Mouse (Mus musculus): ENCODE measurements at regions not wholly inside any gene's neighbourhood (a gene's known extent, or its start where the extent isn't known, plus 50 kb on each side); places are given as distances from the start of the nearest gene placed in this dataset.

- Histone ChIP-seq H3K27ac (ENCODE audit: insufficient read depth, low read length) (no peak overlapping the region), H3K4me1 (ENCODE audit: control insufficient read depth, insufficient read depth, low read length) (no peaks in the 10 kb centered on the region), H3K4me3 (ENCODE audit: insufficient read depth, low read length) (no peak overlapping the region)
- TF ChIP-seq POLR2A (IDR thresholded peaks at IDR 0.05; ENCODE audit: extremely low read depth, insufficient read depth, low read length) (no peak), CTCF (IDR thresholded peaks at IDR 0.05; ENCODE audit: extremely low read depth, insufficient read depth, low read length) (no peak)
These were observed 84.2 kb downstream of the Cartpt start for GRCm38 (mm10) chr13:99816666-99817065.

DNA sequence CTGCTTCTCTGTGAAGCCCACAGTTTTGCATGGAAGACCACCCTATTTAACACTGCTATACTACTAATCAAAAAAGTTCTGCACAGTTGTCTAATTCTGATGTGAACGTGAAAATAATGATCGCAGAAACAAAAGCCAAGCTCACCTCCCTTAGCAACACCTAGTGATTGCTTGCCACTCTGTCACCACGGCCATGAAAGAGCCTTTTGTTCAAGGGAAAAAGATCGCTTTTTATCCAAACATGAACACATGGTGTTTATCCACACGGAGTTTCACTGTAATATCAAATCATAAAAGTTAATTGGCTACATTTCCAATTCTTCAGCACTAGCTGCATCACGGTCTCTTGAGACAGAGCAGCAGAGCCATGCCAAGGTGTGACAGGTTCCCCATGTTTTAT, 85.1 kb downstream of the Cartpt start:
- no peak for TF ChIP-seq POLR2A (IDR thresholded peaks at IDR 0.05; ENCODE audit: extremely low read depth, insufficient read depth, low read length)
- no peak for TF ChIP-seq CTCF (IDR thresholded peaks at IDR 0.05; ENCODE audit: extremely low read depth, insufficient read depth, low read length)
- no peak overlapping the region for H3K4me3 ChIP-seq (ENCODE audit: insufficient read depth, low read length)
- no peak overlapping the region for H3K27ac ChIP-seq (ENCODE audit: insufficient read depth, low read length)
- H3K4me1 ChIP-seq (ENCODE audit: control insufficient read depth, insufficient read depth, low read length): no peaks in the 10 kb centered on the region

DNA sequence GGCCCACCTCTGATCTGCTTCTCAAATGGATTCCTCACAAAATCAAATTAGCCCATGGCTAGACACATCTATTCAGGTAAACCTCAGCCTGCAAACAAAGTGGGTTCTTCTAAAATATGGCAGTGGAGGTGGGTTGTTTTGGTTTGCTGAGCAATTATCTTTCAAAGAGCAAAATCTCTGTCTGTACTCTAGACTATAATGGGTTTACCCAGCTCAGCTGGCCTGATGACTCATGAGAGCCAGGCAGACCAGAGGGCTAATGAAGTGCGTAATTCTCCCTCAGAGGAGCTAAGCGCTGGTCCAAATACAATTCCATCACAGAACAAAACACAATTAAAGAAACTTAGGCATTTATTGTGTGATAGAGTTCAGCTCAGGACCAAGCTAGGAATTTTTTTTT, 86.1 kb downstream of the Cartpt start:
- Histone ChIP-seq H3K4me1 (ENCODE audit: control insufficient read depth, insufficient read depth, low read length) (no peaks in the 10 kb centered on the region), H3K27ac (ENCODE audit: insufficient read depth, low read length) (no peak overlapping the region), H3K4me3 (ENCODE audit: insufficient read depth, low read length) (no peak overlapping the region)
- TF ChIP-seq CTCF (IDR thresholded peaks at IDR 0.05; ENCODE audit: extremely low read depth, insufficient read depth, low read length): no peak
- no peak for TF ChIP-seq POLR2A (IDR thresholded peaks at IDR 0.05; ENCODE audit: extremely low read depth, insufficient read depth, low read length)

DNA sequence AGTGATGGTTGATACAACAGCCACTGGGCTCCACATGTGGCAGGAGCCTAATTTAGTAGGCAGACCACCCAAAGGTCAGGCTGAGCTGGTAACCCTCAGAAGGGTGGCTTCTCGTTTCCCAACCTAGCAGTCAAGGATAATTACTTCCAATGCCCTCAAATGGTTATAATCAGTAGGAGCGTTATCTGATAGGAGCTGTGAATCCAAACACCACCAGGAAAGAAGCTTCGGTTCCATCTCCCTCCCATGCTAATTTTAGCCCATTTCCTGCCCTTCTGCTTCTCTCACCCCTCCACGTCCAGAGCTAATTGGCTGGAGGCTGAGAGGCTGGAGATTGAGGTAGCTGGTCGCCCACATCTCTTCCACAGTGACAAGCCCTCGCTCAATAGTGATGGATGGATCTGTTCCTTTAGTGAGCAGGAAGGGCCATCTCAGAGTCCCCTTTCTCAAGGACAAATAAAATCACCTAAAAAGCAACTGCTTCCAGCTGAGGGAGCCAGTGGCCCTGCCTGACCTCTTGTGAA, 86.8 kb downstream of the Cartpt start:
- Histone ChIP-seq H3K4me1 (ENCODE audit: control insufficient read depth, insufficient read depth, low read length) (no peaks in the 10 kb centered on the region), H3K27ac (ENCODE audit: insufficient read depth, low read length) (no peak overlapping the region), H3K4me3 (ENCODE audit: insufficient read depth, low read length) (no peak overlapping the region)
- TF ChIP-seq POLR2A (IDR thresholded peaks at IDR 0.05; ENCODE audit: extremely low read depth, insufficient read depth, low read length) (no peak), CTCF (IDR thresholded peaks at IDR 0.05; ENCODE audit: extremely low read depth, insufficient read depth, low read length) (no peak)

DNA sequence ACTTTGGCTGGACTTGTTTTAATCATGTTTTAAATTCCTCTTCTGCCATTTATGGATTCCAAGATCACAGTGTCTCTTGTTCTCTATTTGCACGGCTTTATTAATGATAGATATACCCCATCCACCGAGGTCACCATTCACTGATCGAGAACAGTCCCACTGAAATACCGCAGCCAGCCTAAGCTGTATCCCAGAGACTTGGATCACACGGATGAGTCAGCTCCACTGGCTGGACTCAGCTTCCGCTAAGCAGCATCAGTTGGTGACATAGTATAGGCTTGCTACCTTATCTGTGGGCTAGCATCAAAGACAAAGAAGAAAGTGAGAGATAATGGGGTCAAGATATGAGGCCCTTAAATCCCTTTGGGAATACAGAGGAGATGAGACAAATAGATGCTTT, 106.4 kb downstream of the Cartpt start:
- no peak overlapping the region for H3K27ac ChIP-seq (ENCODE audit: insufficient read depth, low read length)
- no peaks in the 10 kb centered on the region for H3K4me1 ChIP-seq (ENCODE audit: control insufficient read depth, insufficient read depth, low read length)
- H3K4me3 ChIP-seq (ENCODE audit: insufficient read depth, low read length): no peak overlapping the region
- TF ChIP-seq CTCF (IDR thresholded peaks at IDR 0.05; ENCODE audit: extremely low read depth, insufficient read depth, low read length): no peak
- no peak for TF ChIP-seq POLR2A (IDR thresholded peaks at IDR 0.05; ENCODE audit: extremely low read depth, insufficient read depth, low read length)

DNA sequence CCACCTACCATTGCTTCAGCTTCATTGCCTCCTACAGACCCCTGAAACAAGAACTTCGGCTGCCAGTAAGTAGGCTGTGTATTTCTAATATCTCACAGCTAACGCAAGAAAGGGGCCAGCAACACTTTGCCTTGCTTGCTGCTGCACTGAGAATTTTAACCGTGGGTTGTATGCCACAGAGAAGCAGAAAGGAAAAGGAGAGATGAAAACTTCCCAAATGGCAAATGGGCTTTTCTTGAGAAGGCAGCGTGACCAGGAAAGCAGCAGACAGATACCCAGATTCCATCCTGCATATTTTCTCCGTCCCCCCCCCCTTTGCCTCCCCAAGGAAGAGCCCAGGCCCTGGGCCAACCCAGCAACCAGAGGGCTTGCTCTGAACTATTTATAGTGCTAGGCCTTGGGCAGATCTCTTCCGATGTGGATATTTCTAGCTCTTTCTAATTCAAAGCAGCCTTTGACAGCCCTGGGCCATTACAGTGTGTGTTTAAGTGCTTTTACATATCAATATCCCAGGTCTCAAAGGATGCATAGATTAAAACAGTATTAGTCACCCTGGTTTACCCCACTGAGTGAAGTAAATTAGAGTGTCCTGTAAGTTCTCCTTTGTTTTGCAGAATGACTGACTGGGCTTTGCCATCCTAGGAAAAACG, 107.0 kb downstream of the Cartpt start:
- H3K4me1 ChIP-seq (ENCODE audit: control insufficient read depth, insufficient read depth, low read length): no peaks in the 10 kb centered on the region
- no peak for TF ChIP-seq CTCF (IDR thresholded peaks at IDR 0.05; ENCODE audit: extremely low read depth, insufficient read depth, low read length)
- no peak for TF ChIP-seq POLR2A (IDR thresholded peaks at IDR 0.05; ENCODE audit: extremely low read depth, insufficient read depth, low read length)
- no peak overlapping the region for H3K27ac ChIP-seq (ENCODE audit: insufficient read depth, low read length)
- H3K4me3 ChIP-seq (ENCODE audit: insufficient read depth, low read length): no peak overlapping the region

DNA sequence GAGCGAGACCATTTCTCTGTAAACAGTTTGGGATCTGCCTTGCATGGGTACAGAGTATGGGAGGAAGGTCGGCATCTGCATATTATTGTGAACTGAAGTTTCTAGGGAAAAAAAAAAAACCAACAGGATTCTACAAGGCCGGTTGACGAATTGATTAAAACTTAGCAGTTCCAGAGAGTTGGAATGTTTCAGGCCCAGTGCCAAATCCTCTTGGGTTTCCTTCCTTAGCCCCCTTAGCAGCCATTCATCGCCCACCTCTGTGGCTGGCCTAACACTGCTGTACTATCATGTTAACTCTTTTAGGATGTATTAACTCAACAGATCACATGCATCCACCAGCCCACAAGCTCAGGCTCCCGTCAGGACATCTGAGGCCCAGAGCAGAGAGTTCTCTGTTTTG, 107.9 kb downstream of the Cartpt start:
- no peaks in the 10 kb centered on the region for H3K4me1 ChIP-seq (ENCODE audit: control insufficient read depth, insufficient read depth, low read length)
- no peak overlapping the region for H3K27ac ChIP-seq (ENCODE audit: insufficient read depth, low read length)
- H3K4me3 ChIP-seq (ENCODE audit: insufficient read depth, low read length): no peak overlapping the region
- no peak for TF ChIP-seq POLR2A (IDR thresholded peaks at IDR 0.05; ENCODE audit: extremely low read depth, insufficient read depth, low read length)
- TF ChIP-seq CTCF (IDR thresholded peaks at IDR 0.05; ENCODE audit: extremely low read depth, insufficient read depth, low read length): no peak

GRCm38 (mm10) chr13:99790951-99791350, 109.9 kb downstream of the Cartpt start:
- no peak overlapping the region for H3K27ac ChIP-seq (ENCODE audit: insufficient read depth, low read length)
- H3K4me3 ChIP-seq (ENCODE audit: insufficient read depth, low read length): no peak overlapping the region
- TF ChIP-seq POLR2A (IDR thresholded peaks at IDR 0.05; ENCODE audit: extremely low read depth, insufficient read depth, low read length): no peak
- no peak for TF ChIP-seq CTCF (IDR thresholded peaks at IDR 0.05; ENCODE audit: extremely low read depth, insufficient read depth, low read length)
- no peaks in the 10 kb centered on the region for H3K4me1 ChIP-seq (ENCODE audit: control insufficient read depth, insufficient read depth, low read length)

- Histone ChIP-seq H3K27ac (ENCODE audit: insufficient read depth, low read length) (no peak overlapping the region), H3K4me3 (ENCODE audit: insufficient read depth, low read length) (no peak overlapping the region), H3K4me1 (ENCODE audit: control insufficient read depth, insufficient read depth, low read length) (peaks cover 3% of the 10 kb centered on the region)
- TF ChIP-seq POLR2A (IDR thresholded peaks at IDR 0.05; ENCODE audit: extremely low read depth, insufficient read depth, low read length) (no peak), CTCF (IDR thresholded peaks at IDR 0.05; ENCODE audit: extremely low read depth, insufficient read depth, low read length) (no peak)
These were observed 113.1 kb downstream of the Cartpt start for GRCm38 (mm10) chr13:99787760-99788159.

DNA sequence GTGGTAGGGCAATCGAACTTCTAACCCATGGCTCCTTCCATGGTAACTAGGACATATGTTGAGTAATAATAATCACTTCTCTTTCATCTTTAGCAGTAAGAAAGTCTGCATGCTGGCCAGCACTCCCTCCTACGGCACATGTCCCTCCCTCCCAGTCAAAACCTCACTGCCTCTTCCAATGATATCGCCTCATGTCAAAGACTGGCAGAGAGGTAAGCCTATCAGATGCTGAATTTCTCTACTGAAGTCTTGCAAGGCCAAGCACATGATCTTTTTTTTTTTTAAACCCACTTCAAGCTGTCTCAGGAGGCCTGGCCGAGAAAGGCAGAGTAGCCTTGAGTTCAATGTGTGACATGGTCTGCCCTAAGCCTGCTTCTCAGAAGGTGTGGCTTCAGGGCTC, 115.5 kb downstream of the Cartpt start:
- Histone ChIP-seq H3K27ac (ENCODE audit: insufficient read depth, low read length) (no peak overlapping the region), H3K4me3 (ENCODE audit: insufficient read depth, low read length) (no peak overlapping the region), H3K4me1 (ENCODE audit: control insufficient read depth, insufficient read depth, low read length) (peaks cover 3% of the 10 kb centered on the region)
- TF ChIP-seq POLR2A (IDR thresholded peaks at IDR 0.05; ENCODE audit: extremely low read depth, insufficient read depth, low read length) (no peak), CTCF (IDR thresholded peaks at IDR 0.05; ENCODE audit: extremely low read depth, insufficient read depth, low read length) (no peak)

All from cortical plate, adult 2 months (tissue).